Mouse (Mus musculus) MEL (cell line): ENCODE data around the gene Aldh6a1. TPM values are rescaled to one million over a fixed set of nuclear protein-coding genes. Genes with fewer than 3 reads are reported as not detected.

Experiments
- DNase-seq: peaks from one replicate; pipeline ENCODE4 v3.0.0; 2011; ENCODE audit warnings: low read depth, low spot score
- H3K27ac ChIP-seq: 2 replicates; pipeline ENCODE4 v1.5.1; 2012; ENCODE audit warnings: low read depth, mild to moderate bottlenecking, control low read depth, low read length, moderate library complexity; ENCODE audit not compliant: control insufficient read depth
- H3K27me3 ChIP-seq, 2 experiments: fragments of 150-350 bp in 1 of 2; sonication (generic) in 1 of 2; 2 replicates each; pipeline ENCODE4 v1.6.1; 2012; ENCODE audit warnings: low read length in 2 of 2, mild to moderate bottlenecking in 2 of 2, improper control_type of control experiment in 1 of 2, moderate library complexity in 1 of 2; ENCODE audit not compliant: insufficient read depth in 2 of 2, control insufficient read depth in 1 of 2
- H3K36me3 ChIP-seq, 2 experiments: 2 replicates each; pipeline ENCODE4 v1.6.1; 2012 to 2014; ENCODE audit warnings: low read length in 2 of 2, improper control_type of control experiment in 1 of 2, inconsistent platforms in 1 of 2, mild to moderate bottlenecking in 1 of 2; ENCODE audit not compliant: insufficient read depth in 2 of 2, control insufficient read depth in 1 of 2
- H3K4me1 ChIP-seq, 2 experiments: fragments of 150-350 bp in 1 of 2; sonication (generic) in 1 of 2; 2 replicates each; pipeline ENCODE4 v1.6.1; 2012; ENCODE audit warnings: low read length in 2 of 2, improper control_type of control experiment in 1 of 2, mild to moderate bottlenecking in 1 of 2; ENCODE audit not compliant: insufficient read depth in 2 of 2, control insufficient read depth in 1 of 2
- H3K4me3 ChIP-seq, 2 experiments: fragments of 150-350 bp in 1 of 2; sonication (generic) in 1 of 2; 2 replicates each; pipeline ENCODE4 v1.5.1; 2012; ENCODE audit warnings: low read depth in 2 of 2, low read length in 2 of 2, mild to moderate bottlenecking in 2 of 2, moderate library complexity in 2 of 2, control low read depth in 1 of 2, improper control_type of control experiment in 1 of 2; ENCODE audit not compliant: control insufficient read depth in 1 of 2, insufficient read depth in 1 of 2
- H3K79me2 ChIP-seq: 2 replicates; pipeline ENCODE4 v1.6.1; 2012; ENCODE audit warnings: mild to moderate bottlenecking, low read length, moderate library complexity; ENCODE audit not compliant: control insufficient read depth, poor library complexity, insufficient read depth
- H3K9ac ChIP-seq: 2 replicates; pipeline ENCODE4 v1.6.1; 2012; ENCODE audit warnings: low read depth, mild to moderate bottlenecking, control low read depth, low read length, moderate library complexity; ENCODE audit not compliant: control insufficient read depth, poor library complexity, severe bottlenecking
- H3K9me3 ChIP-seq: fragments of 150-350 bp; sonication (generic); replicated peaks from 2 replicates; pipeline ENCODE4 v1.6.1; 2012; ENCODE audit warnings: mild to moderate bottlenecking, low read length, improper control_type of control experiment, moderate library complexity; ENCODE audit not compliant: insufficient read depth
- BHLHE40 ChIP-seq: IDR thresholded peaks from 2 replicates; pipeline ENCODE4 v1.6.1; 2012; ENCODE audit warnings: low read depth, mild to moderate bottlenecking, inconsistent platforms, low read length, improper control_type of control experiment, borderline replicate concordance
- CHD2 ChIP-seq: IDR thresholded peaks from 2 replicates; pipeline ENCODE4 v1.6.1; 2011; ENCODE audit warnings: low read length, improper control_type of control experiment
- ELF1 ChIP-seq: IDR thresholded peaks from 2 replicates; pipeline ENCODE4 v1.6.1; 2014; ENCODE audit warnings: low read depth, mild to moderate bottlenecking, inconsistent platforms, low read length, improper control_type of control experiment, moderate library complexity
- GABPA ChIP-seq: IDR thresholded peaks from 2 replicates; pipeline ENCODE4 v1.6.1; 2012; ENCODE audit warnings: low read depth, mild to moderate bottlenecking, inconsistent platforms, low read length, improper control_type of control experiment, moderate library complexity
- GATA1 ChIP-seq: IDR thresholded peaks from 2 replicates; pipeline ENCODE4 v1.6.1; 2011; ENCODE audit warnings: low read depth, low read length, improper control_type of control experiment
- JUND ChIP-seq: IDR thresholded peaks from 2 replicates; pipeline ENCODE4 v1.6.1; 2011; ENCODE audit warnings: low read depth, mild to moderate bottlenecking, improper control_type of control experiment, low read length
- KAT2A ChIP-seq: conservative IDR thresholded peaks from 2 replicates; pipeline ENCODE4 v1.6.1; 2012; ENCODE audit warnings: low read depth, low read length, improper control_type of control experiment, inconsistent platforms
- MAX ChIP-seq: IDR thresholded peaks from 2 replicates; pipeline ENCODE4 v1.6.1; 2011; ENCODE audit warnings: low read length, improper control_type of control experiment
- MAZ ChIP-seq: IDR thresholded peaks from 2 replicates; pipeline ENCODE4 v1.6.1; 2012; ENCODE audit warnings: low read depth, mild to moderate bottlenecking, inconsistent platforms, low read length, improper control_type of control experiment
- MXI1 ChIP-seq: IDR thresholded peaks from 2 replicates; pipeline ENCODE4 v1.6.1; 2011; ENCODE audit warnings: mild to moderate bottlenecking, low read depth, low read length, improper control_type of control experiment
- NELFE ChIP-seq: IDR thresholded peaks from 2 replicates; pipeline ENCODE4 v1.6.1; 2011; ENCODE audit warnings: low read depth, low read length, improper control_type of control experiment
- POLR2AphosphoS2 ChIP-seq: IDR thresholded peaks from 2 replicates; pipeline ENCODE4 v1.6.1; 2011; ENCODE audit warnings: low read length, improper control_type of control experiment
- POLR2AphosphoS5 ChIP-seq: IDR thresholded peaks from 2 replicates; pipeline ENCODE4 v1.6.1; 2012; ENCODE audit warnings: low read depth, borderline replicate concordance, mild to moderate bottlenecking, inconsistent platforms, low read length, moderate library complexity, mixed read lengths
- RAD21 ChIP-seq: IDR thresholded peaks from 2 replicates; pipeline ENCODE4 v1.6.1; 2011; ENCODE audit warnings: mild to moderate bottlenecking, low read depth, low read length, improper control_type of control experiment
- RCOR1 ChIP-seq: IDR thresholded peaks from 2 replicates; pipeline ENCODE4 v1.6.1; 2012; ENCODE audit warnings: low read depth, mild to moderate bottlenecking, inconsistent platforms, low read length, improper control_type of control experiment
- SIN3A ChIP-seq: IDR thresholded peaks from 2 replicates; pipeline ENCODE4 v1.6.1; 2012; ENCODE audit warnings: low read length, improper control_type of control experiment, inconsistent platforms
- SMC3 ChIP-seq: IDR thresholded peaks from 2 replicates; pipeline ENCODE4 v1.6.1; 2011; ENCODE audit warnings: low read depth, low read length, improper control_type of control experiment
- TBP ChIP-seq: IDR thresholded peaks from 2 replicates; pipeline ENCODE4 v1.8.0; 2011; ENCODE audit warnings: low read depth, low read length, improper control_type of control experiment
- TCF12 ChIP-seq: IDR thresholded peaks from 2 replicates; pipeline ENCODE4 v1.6.1; 2014; ENCODE audit warnings: low read depth, mild to moderate bottlenecking, inconsistent platforms, low read length, improper control_type of control experiment, moderate library complexity
- UBTF ChIP-seq: IDR thresholded peaks from 2 replicates; pipeline ENCODE4 v1.6.1; 2012; ENCODE audit warnings: low read depth, mild to moderate bottlenecking, inconsistent platforms, low read length, improper control_type of control experiment, moderate library complexity, borderline replicate concordance; ENCODE audit not compliant: insufficient read depth
- USF2 ChIP-seq, 2 experiments: IDR thresholded peaks; 2 replicates each; pipeline ENCODE4 v1.6.1; 2011 to 2012; ENCODE audit warnings: improper control_type of control experiment in 2 of 2, low read length in 2 of 2, borderline replicate concordance in 1 of 2, inconsistent platforms in 1 of 2, low read depth in 1 of 2, mild to moderate bottlenecking in 1 of 2; ENCODE audit not compliant: insufficient read depth in 1 of 2
- ZC3H11A ChIP-seq: IDR thresholded peaks from 2 replicates; pipeline ENCODE4 v1.6.1; 2012; ENCODE audit warnings: low read depth, mild to moderate bottlenecking, inconsistent platforms, low read length, improper control_type of control experiment
- ZMIZ1 ChIP-seq: IDR thresholded peaks from 2 replicates; pipeline ENCODE4 v1.6.1; 2012; ENCODE audit warnings: low read depth, mild to moderate bottlenecking, inconsistent platforms, low read length, improper control_type of control experiment, moderate library complexity
- polyA plus RNA-seq, 2 experiments: library from polyadenylated mRNA; stranded (reverse) in 1 of 2; unstranded in 1 of 2; fragments of >175 nt in 1 of 2; fragments of >200 nt in 1 of 2; gene quantifications; 2 replicates each; pipeline versions ENCODE4 v1.2.1 to v1.2.4; 2012; ENCODE audit warnings: low replicate concordance in 2 of 2, low read depth in 1 of 2; ENCODE audit not compliant: insufficient read length in 2 of 2, insufficient read depth in 1 of 2, missing spikeins in 1 of 2
- total RNA-seq: library from RNA; depleted of rRNA; stranded (reverse); fragments of 300-350 nt; gene quantifications from 2 replicates; pipeline ENCODE4 v1.2.3, GENCODE M21; 2012

Gene Aldh6a1
- total and polyA plus RNA-seq, 3 experiments = 1.4 to 2.9 TPM; not detected in 1

GRCm38 (mm10) chr12:84449887-84450286, 917 bp downstream of the Aldh6a1 start:
- no peak overlapping the region for H3K27ac ChIP-seq
- DNase-seq = peak; percentile 33

GRCm38 (mm10) chr12:84448181-84448580, 2.6 kb downstream of the Aldh6a1 start:
- H3K79me2 ChIP-seq = peaks cover 13% of the 10 kb centered on the region
- H3K4me1 ChIP-seq = peaks cover 3 to 6% of the 10 kb centered on the region in 2 experiments; a peak in 3 of 4 replicates
- H3K9me3 ChIP-seq = no peaks in the 10 kb centered on the region
- no peak overlapping the region for H3K4me3 ChIP-seq
- no peaks in the 10 kb centered on the region for H3K27me3 ChIP-seq
- H3K36me3 ChIP-seq = peaks cover 0 to 10% of the 10 kb centered on the region in 2 experiments; a peak in 2 of 4 replicates
- TF ChIP-seq RAD21 = no peak
- H3K9ac ChIP-seq = no peak overlapping the region
- no peak for DNase-seq
- H3K27ac ChIP-seq = no peak overlapping the region

More at GRCm38 (mm10) chr12:84449887-84450286, 917 bp downstream of the Aldh6a1 start:
- Histone ChIP-seq H3K27me3 (no peaks in the 10 kb centered on the region), H3K9me3 (no peaks in the 10 kb centered on the region), H3K4me1 (peaks cover 3 to 12% of the 10 kb centered on the region in 2 experiments; a peak in 3 of 4 replicates), H3K79me2 (peaks cover 13% of the 10 kb centered on the region), H3K36me3 (peaks cover 0 to 17% of the 10 kb centered on the region in 2 experiments; a peak in 2 of 4 replicates), H3K4me3 (peak overlapping the region; percentile 77 to 89), H3K9ac (peak overlapping the region; percentile 61)
- TF ChIP-seq SIN3A (no peak), JUND (no peak), MAX (no peak), ELF1 (no peak), USF2 (IDR thresholded peaks at IDR 0.05; ENCODE audit: borderline replicate concordance in 1 of 2, insufficient read depth in 1 of 2, low read depth in 1 of 2, low read length in 2 of 2) (no peak), ZC3H11A (no peak), GATA1 (no peak), POLR2AphosphoS2 (no peak), POLR2AphosphoS5 (no peak), MXI1 (no peak), NELFE (no peak)

DNA sequence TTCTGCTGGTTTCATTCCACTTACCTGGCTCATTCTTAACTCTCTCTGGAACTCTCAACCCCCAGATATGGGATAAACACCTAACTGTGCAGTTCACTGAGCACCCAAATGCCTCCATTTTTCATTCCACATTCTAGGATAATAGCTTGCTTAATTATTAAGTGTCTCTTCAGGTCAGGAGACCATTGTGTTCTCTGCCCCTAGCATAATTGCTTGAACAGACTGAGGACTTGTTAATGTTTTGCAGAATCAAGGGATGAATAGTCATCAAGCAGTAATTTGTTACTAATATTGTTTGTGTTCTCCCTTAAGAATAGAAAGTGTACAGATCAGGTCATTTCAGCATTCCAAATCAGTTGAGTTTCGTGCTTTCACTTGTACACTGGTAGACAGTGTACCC, 3.4 kb downstream of the Aldh6a1 start:
- H3K9ac ChIP-seq = no peak overlapping the region
- peaks cover 0 to 4% of the 10 kb centered on the region in 2 experiments; a peak in 2 of 4 replicates for H3K36me3 ChIP-seq
- no peak overlapping the region for H3K27ac ChIP-seq
- peaks cover under 1 to 3% of the 10 kb centered on the region in 2 experiments; a peak in 3 of 4 replicates for H3K4me1 ChIP-seq
- peaks cover 6% of the 10 kb centered on the region for H3K79me2 ChIP-seq
- TF ChIP-seq TCF12 = no peak
- TF ChIP-seq UBTF = no peak
- TF ChIP-seq KAT2A = no peak
- no peak for TF ChIP-seq ELF1
- TF ChIP-seq GABPA = no peak
- no peak for TF ChIP-seq CHD2
- TF ChIP-seq MAZ = no peak
- TF ChIP-seq RCOR1 = no peak
- TF ChIP-seq ZMIZ1 = no peak
- TF ChIP-seq RAD21 = no peak
- no peak for TF ChIP-seq SMC3
- no peak for TF ChIP-seq TBP
- no peak for TF ChIP-seq BHLHE40
- TF ChIP-seq GATA1 = no peak
- H3K9me3 ChIP-seq = no peaks in the 10 kb centered on the region
- DNase-seq = no peak
- no peak overlapping the region for H3K4me3 ChIP-seq
- no peaks in the 10 kb centered on the region for H3K27me3 ChIP-seq
